Mouse (Mus musculus) left cerebral cortex, postnatal 36 days (tissue): ENCODE measurements around the gene 1700029I15Rik. TPM values are rescaled to one million over a fixed set of nuclear protein-coding genes. Genes with fewer than 3 reads are reported as not detected.

ENCODE experiments used
- DNase-seq, 2 experiments: peaks; one replicate each; pipeline ENCODE4 v3.0.0; 2021 to 2022; ENCODE audit warnings: low spot score in 2 of 2, mixed read lengths in 1 of 2
- intact Hi-C: fragments of 180-260 bp; cut with DNase I; formaldehyde crosslinking; loops from one replicate; pipeline ENCODE4 v1.15.1; 2025
- total RNA-seq, 2 experiments: library from RNA; stranded (reverse); gene quantifications; 2 replicates each; pipeline ENCODE4 v1.2.3; 2021

1700029I15Rik gene
- total RNA-seq = 1 to 10 TPM; 3.6 to 4.2 TPM

DNA sequence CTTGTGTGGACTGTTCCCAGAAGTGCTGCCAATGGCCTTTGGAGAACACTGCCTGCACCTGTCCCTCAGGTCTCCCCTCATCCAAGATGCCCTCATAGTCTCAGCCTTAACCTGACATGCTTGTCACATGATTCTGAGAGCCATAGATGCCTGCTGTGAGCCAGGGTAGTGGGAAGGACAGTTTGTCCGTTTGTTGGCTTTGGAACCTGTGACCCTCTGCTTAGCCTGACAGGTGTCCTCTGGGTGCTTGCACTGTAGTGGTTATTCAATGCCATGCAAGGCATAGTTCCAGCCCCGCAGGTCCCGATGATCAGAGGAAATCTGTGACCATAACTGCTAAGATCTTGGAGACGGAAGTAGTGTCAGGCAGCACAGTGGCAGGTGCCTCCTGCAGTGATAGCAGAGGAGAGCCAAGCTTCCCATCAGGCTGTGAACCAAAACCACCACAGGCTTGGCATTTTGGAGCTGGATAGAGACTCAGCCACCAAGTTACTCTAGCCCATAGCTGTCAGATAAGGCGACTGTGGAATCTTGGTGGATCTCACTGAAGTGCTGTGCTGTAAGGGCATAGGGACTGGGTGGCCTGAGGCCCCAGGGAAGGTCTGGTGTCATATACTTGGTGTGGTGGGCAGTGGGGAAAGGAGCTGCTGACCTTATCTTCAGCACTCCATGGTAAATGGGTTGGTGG lies at the start of gene 1700029I15Rik:
1700029I15Rik (plus strand) TSS at position 638 of the 688 bp plus-strand sequence.
- no peak for DNase-seq
- intact Hi-C loops = no loop called here

DNA sequence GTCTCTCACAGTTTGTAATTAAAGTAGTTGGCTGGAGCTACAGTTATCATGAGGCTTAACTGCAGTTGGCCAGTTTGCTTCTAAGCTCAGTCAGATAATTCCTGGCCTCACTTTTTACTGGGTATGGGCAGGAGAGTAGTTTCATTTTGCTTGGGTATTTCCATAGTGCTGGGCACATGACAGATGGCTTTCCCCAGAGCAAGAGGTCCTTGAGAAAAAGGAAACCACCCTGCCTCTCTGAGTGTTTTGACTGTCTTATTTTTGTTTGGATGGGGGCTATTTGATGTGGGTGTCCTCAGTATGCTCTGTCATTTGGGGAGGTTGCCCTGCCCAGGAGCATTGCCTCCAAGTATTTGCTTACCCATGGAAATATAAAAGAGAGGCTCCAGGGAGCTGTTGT lies 39.9 kb upstream of the 1700029I15Rik start:
- intact Hi-C loops = no loop called here
- no peak for DNase-seq

DNA sequence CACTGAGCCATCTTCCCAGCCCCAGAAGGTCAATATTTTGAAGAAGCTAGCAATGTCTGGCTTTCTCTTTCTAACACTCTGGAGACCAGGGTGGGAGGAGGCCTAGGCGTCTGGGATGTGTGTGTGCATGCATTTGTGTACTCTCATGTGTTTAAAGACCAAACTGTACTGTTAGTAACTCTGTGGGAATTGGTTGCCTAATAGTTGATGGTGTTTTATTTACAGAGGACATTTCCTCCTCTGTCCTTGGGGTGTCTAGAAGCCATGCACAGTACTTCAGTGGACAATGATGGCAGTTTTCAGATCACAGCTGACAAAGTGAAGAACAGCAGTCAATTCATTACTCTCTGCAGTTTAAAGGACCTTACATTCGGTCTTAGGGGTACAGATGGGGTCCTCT lies 35.1 kb upstream of the 1700029I15Rik start:
- intact Hi-C loops = no loop called here
- DNase-seq = no peak

DNA sequence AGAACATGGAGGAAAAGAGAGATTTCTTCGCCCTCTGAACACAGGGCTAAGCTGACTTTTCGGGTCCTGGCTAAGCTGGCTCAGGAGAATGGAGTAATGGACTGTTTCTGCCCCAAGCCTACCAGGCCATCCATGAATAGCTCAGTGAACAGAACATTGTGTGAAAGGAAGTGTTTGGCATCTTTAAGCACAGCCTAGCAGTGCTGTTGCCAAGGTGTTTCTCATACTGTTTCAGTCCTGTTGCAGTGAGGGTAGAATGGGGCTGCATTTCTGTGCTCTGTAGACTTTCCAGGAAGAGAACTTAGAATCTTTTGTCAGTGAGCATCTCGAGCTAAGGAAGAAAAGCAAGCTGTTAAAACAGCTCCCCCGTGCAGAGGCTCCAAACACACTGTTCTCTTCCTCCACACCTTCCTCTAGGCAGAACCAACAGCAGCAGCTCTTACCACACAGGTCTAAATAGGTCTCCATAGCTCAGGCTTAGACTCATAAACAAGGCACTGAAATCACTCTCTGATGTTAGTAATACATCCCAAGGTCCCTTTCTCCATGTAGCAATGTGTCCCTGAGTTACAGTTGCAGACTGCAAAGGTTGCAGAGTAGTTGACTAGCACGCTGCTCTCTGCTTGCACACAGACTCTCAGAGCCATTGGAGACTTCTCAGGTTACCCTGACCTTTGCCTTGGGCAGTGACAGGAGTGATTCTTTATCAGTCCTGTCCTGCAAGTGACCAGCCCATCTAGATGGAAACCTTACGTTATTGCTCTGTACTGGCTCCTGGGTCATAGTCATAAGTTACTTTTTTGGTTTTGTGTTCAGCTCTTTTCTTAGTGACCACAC lies 32.5 kb upstream of the 1700029I15Rik start:
- intact Hi-C loops = no loop called here
- DNase-seq = no peak

DNA sequence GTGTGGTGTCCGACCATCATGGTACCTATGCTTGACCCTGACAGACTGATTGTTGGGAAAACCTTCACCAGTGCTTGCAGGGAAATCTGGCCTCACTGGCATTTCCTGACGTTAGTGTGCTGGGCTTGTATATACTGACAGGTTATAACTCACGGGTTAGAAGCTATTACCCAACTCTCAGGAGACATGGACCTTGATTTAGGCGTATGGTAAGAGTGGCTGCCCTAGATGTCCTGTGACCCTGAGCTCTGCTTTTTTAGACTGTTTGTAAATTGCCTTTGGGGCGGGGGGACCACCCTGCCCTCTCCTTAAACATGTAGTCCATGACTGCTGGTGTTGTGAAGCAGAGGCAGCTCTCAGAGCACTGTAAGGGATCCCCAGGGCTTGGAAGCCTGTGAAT lies 31.7 kb upstream of the 1700029I15Rik start:
- DNase-seq = no peak
- intact Hi-C loops = no loop called here

DNA sequence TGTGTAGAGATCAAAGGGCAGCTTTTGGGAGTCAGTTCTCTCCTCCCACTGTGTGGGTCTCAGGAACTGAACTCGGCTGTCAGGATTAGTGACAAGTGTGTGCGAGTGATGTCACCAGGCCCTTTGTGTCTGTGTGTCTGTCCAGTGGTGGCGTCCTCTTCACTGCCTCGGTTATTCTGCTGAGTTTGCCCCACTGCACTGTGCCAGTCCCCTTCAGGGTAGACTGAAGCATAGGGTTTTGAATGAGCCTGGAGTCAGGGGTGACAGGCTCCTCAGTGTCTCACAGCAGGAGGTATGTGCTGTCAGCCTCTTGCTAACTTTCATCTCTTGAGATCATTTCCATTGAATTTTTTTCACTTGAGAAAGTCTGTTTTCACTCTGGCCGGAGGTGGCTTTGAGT lies 28.9 kb upstream of the 1700029I15Rik start:
- intact Hi-C loops = no loop called here
- DNase-seq = no peak

DNA sequence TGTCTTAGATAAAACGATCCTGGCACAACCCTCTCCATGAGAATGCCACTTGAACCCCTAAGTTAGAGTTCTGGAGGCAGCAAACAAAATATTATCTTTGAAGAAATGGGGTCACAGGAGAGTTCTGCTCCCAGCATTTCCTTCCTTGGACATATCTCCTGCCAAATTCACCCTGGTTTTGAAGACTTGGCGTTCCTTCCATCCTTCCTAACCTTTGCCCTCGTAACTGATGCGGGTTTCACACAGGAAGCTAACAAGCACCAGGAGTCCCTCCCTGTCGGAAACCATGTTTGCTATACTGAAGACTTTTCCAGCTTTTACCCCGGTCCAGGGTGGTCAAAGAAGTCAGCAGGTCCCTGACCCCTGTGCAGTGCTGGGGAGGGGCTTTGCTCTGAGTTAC lies 28.1 kb upstream of the 1700029I15Rik start:
- intact Hi-C loops = no loop called here
- no peak for DNase-seq

DNA sequence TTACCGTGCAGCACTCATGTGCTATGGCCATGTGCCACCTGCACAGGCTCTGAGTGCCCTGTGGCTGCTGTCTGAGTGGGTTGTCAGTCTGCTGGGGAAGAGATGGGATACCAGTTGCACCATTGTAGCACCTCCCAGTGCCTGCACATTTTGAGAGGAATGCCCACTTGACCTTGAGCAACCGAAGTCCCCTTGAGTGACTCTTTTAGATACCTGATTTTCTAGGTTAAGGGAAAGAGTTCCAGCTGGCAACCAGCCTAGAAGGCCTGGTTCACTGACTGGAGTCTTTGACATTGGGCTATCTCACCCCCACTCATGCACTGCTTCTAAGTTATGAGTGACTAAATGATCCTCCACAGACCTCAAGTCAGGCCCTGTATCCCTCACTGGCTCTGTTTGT lies 23.0 kb upstream of the 1700029I15Rik start:
- intact Hi-C loops = no loop called here
- no peak for DNase-seq

DNA sequence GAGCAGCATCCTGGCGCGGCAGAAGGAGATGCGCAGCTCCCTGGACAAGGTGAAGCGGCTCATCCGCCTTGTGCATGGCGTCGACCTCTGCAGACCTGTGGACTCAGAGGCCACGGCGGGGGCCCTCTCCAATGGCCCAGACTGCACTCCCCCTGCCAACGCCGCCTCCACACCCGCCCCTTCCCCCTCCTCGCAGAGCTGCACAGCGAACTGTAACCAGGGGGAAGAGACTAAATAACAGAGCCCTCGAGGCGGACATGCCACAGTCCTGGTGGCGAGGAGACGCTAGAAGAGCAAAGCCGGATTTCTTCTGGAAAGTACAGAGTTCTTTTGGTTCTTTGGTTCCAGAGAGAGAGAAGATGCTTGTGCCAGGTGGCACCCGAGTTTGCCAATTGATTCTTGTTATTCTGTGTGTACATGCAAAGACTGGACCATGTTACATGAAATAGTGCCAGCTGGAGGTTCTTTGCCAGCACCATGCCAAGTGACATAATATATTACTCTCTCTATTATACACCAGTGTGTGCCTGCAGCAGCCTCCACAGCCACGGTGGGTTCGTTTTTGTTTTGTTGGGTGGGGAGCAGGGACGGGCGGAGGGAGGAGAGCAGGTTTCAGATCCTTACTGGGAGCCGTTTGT lies 22.0 kb upstream of the 1700029I15Rik start:
- intact Hi-C loops = no loop called here
- DNase-seq = no peak

DNA sequence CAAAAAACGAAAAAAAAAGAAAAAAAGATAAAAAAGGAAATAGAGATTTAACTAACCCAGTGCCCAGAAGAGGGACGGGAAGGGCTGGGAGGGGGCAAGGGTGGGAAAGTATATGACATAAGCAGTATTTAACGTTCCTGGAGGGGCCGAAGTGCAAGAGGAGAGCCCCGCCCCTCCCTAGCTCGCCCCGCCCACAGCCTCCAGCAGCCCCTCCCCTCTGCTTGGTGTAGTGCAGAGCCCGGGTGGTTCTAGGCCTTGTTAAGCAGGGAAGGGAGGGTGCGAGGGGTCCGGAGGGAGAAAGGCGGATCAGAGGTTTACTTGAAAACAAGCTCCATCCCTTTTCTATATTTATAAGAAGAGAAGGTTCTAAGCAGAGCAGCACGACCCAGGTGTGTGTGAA lies 21.4 kb upstream of the 1700029I15Rik start:
- intact Hi-C loops = no loop called here
- DNase-seq = no peak

DNA sequence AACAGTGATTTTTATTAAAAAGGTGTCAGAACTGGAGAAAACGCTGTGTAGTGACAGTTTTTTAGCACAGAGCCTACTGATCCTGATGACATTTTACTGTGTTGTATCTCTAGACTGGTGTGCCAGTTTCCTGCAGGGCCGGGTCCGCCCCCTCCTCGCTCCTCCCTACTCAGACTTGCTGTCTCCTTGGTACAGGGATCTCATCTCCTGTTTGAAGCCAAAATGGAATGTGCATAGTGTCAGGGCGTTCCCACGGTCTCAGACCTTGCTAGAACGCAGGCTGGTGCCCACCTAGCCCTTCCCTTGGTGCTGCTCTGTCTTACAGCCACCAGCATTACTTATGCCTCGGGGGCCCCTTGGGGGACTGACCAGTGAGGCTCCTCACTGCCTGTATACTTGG lies 20.5 kb upstream of the 1700029I15Rik start:
- intact Hi-C loops = no loop called here
- no peak for DNase-seq

DNA sequence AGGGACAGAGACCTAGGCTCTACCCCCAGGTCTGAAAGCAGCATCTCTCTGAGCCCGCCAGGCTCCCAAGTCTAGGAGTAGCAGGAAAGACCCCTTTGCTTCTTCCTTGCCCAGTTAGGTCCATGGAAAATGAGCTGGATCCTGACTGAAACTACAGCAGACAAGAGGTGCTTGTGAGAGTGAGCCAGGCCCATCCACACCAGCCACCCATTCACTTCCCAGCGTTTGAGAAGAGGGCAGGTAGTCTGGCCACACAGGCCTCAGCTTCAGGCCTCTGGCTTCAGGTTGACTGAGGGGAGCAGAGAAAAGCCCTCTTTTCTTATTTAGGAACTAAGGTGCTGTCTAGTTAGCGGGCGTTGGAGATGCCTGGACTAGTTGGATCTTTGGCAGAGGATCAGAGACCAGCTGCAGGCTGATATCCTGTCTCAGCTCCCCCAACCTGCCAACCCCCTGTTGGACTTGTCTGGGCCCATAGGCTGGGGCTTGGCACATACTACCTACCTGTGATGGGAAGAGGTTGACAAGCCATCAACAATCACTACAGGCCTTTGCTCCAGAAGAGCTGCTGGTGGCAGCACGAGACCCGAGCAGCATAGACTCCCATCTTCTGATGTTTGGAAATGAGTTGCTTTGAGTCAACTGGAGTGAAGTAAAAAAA lies 19.6 kb upstream of the 1700029I15Rik start:
- intact Hi-C loops = no loop called here
- no peak for DNase-seq

DNA sequence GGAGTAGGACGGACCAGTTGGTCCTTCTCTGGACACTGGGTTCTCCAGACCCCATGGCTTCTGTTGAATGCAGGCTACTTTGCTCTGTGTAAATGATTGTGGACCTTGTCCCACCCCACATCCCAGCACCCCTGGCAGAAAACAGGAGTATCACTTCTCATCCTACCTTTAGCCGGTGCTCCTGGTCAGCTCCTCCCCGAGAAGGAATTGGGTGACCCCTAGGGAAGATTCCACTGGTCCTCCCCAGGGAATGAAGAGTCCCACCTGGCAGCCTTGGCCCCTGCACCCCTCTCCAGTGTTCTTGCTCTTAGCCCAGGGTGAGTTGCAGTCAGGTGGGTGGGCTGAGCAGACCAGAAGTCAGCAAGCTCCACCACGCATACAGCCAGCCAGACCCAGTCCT lies 18.3 kb upstream of the 1700029I15Rik start:
- intact Hi-C loops = no loop called here

DNA sequence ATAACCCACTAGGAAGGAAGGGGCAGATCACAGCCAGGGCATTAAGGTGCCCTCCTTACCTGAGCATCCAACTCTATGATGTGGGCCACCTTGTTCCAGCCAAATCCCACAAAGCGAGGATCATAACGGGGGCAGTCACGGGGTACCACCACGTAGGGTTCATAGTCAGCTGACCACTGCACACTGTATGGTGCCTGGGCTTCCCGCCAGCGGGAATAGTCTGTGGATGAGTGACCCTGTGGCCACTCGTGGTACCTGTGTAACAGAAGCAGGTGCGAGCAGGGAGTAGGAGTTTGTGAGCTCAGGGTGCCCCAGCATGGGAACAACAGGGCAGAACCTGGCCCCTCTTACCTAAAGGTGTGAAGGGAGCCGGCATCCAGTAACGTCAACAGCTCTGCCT lies 16.8 kb upstream of the 1700029I15Rik start:
- intact Hi-C loops = no loop called here
- DNase-seq = no peak

More for the DNA sequence above, 18.3 kb upstream of the 1700029I15Rik start:
- no peak for DNase-seq

DNA sequence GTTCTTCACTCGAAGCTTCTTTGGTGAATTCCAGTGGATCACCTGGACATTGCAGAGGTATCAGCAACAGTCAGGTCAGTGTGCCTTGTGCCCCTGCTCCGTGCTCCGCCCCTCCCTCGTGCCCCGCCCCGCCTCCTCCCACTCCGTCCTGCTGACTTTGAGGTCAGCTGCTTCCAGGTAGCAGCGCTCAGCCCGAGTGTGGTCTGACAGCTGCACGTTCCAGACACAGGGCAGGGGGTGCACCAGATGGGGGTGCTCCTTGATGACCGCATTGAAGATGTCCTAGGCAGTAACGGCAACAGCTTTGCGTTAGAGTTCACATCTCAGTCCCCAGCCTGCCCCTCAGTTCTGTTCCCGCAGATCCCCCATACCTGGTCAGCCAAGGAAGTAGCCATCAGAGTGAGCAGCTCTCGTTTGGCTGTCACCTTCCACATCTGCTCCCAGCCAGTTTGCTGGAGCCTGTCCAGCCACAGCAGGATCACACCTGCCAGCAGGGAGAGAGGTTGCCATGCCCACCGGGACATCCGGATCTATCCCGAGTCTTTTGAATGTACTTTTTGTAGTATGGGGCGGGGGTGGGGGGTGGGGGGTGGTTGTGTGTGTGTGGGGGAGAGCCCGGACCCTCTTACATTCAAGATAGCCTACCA lies 14.8 kb upstream of the 1700029I15Rik start:
- DNase-seq = no peak
- intact Hi-C loops = no loop called here

DNA sequence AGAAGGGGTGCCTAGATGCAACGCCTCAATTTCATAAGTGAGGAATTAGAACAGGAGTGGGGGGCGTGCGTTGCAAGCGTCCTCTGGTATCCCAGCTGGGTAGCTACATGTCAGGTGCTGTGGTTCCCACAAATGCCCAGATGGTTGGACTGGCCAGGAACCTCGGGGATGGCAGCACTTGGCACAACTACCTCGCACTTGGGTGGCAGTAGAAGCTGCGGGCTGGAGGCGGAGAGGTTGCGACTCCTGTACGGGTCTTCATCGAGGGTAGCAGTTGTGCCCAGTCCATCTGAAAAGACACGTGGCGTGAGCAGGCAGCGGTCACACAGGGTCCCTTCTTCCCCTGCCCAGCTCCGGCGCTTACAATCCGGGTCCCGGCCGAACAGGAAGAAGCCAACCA lies 12.0 kb upstream of the 1700029I15Rik start:
- DNase-seq = no peak
- intact Hi-C loops = no loop called here

DNA sequence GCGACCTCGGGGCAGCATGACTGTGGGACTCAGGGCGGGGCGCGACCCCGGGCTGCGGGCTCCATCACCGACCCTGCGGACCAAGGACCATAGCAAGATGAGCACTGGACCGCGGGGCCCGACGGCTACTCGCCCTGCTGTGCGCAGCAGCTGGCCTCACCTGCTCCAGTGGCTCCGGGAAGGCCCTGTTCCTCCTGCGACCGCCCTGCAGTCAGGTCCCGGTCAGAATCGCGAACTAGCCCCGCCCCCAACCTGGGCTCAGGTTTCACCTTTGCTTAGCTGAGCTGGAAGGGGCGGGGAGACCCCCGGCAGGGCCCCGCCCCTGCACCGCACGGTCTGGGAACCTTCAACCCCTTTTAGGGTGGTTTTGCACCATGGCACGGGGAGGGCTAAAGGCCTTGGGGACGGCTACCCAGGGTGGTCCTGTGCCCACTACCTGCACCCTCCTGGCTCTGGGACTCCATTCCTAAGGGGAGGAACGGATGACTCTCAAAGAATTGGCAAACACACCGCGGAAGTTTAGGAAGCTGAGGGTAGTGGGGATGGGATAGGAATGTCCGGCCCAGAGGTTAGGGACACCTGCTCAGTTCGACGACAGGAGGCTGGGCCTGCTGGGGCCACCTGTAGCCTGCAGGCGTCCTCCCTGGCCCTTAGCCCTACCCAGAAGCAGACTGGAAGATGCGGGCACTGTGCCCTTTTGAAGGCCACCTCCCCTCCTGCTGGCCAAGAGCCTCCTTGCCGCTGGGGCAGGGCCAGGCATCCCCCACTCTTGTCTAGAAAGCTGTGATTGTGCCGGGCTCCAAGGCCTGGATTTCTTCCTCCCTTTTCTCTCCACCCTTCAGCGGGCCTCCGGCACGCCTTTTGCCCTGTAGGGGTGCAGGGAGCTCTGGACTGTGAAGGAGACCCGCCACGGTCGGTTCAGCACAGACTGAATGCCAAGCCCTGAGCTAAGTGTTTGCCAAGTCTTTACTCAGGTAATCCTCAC lies 11.2 kb upstream of the 1700029I15Rik start:
- intact Hi-C loops = no loop called here

DNA sequence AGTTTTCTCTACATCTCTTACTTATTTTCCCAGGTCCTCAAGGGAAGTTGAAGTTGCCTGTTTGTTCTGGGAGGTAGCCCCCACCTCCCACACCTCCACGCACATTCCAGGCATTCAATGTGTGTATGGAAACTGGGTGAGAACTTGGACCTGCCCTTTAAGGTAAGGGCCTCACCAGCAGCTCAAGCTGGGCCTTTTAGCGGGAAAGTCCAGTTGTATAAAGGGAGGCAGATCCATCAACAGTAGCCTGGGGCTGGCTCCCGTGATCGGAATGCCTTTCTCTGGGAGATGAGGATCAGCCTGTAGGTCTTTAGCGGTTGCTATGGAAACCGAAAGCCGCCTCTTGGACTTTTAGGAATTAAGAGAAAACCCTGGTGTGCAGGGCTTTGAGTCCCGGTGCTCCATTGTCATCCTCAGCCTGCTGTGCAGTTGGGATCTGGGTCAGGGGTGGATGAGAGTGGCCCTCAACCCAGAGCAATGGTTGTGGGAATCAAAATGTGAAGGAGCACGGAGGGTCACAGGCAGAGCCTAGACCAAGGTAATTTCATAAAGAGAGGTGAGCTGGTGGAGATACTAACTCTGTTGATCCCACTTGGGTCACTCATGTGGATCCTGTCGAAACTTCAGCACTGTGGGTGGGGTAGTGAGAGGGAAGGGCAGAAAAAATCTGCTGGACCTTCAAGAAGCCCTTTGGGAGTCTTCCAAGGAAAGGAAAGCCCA lies 10.2 kb upstream of the 1700029I15Rik start:
- intact Hi-C loops = no loop called here
- DNase-seq = no peak

More for the DNA sequence above, 11.2 kb upstream of the 1700029I15Rik start:
- DNase-seq = no peak
